Mouse (Mus musculus): ENCODE measurements around the gene Tlr2.

The Tlr2 gene

DNA sequence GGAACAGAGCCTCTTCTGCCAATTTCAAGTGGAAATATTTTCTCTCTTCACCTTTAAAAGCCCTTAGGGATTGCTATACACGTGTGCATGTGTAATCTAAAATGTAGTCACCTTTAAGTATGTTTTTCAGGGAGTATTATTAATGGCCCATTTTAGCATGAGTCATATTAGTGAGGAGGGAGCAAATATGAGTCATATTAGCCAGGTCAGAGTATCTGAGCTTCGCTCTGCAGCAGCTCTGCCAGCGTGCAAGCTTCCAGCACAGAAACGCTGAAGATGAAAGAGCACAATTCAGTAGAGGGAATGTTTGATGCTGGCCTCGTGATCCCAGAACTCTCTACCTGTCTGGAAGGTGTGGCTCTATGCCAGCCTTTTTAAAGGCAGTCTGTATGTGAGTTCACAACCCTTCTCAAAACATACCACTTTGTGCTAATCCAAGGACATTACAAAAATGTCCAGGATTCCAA lies 13.4 kb downstream of the Tlr2 start:
- DNase-seq (ENCODE audit: low read depth, low spot score), result no peak

DNA sequence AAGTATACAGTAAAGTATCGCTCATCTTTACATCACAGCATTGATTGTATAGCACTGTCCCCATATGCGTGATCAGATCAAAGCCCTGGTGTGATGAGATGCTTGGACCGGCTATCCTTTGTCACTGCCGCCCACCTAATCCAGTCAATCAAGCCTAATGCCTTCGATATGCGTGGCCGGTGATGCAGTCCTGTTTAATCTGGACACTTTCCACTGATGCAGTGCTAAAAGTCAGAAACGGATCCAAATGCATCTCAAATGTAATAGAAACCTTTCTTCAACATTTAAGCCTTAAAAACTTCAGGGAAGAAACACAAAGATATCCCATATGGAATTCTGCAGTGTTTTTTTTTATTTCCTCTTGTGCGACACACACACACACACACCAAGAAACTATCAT lies 13.9 kb downstream of the Tlr2 start:
- no peak for DNase-seq (ENCODE audit: low read depth, low spot score)

DNA sequence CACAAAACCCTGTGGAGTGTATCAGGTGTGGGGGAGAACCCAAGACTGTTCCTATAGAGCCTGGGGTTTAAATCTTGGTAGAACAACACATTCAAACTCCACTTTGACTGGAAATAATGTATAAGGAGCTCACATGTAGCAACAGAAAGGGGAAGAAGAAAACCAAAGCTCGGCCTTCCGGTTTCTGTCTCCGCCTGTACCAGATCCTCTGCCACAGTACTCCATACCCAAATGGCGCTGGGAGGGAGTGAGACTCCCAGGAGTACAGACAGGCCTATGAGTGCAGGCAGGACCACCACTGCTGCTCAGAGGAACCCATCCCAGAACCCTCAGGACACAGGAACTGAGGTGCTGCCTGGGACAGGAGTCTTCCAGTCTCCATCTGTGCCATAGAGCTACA lies 17.8 kb downstream of the Tlr2 start:
- no peak for DNase-seq (ENCODE audit: low read depth, low spot score)

DNA sequence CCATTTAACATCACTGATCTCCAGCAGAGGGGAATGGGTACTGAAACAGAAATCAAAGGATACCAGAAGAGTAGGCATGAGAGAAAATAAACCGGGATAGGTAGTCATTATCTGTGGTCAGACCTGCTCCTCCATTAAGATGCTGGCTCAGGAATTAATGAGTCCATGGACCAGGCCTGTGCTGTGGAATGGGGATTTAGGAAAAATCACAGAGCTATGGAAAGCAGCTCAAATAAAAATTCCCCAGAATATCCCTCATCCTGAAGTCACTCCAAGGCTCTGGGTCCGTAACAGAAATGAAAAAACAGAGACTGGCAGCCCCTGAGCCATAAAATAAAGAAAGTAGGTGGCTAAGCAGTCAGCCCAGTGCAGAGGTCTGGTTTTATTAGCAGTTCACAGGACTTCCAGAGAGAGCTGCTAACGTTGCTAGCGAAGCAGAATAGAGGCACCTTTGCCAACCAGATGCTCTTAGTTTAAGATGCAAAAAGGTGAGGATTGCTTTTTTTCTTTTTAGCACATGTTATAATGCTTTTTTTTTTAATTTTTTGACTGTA lies 25.1 kb downstream of the Tlr2 start:
- no peak for DNase-seq (ENCODE audit: low read depth, low spot score)

DNA sequence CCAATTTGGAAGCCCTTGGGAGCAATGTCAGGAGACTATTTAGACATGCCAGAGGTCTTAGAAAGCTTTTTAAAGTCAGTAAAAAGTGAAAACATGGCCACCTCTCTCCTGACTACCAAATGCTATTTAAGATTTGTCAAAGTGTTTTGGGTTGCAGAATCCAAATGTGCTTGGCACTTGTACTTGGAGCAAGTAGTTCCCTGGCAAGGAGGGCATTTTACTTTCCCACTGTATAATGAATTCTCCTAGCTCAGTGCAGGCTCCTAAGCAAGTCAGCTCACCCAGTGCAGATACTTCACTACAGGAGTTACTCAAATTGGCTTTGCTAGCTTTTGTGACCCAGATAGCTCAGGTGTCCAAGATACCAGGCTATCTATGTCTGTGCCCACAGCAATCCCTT lies 28.7 kb downstream of the Tlr2 start:
- no peak for DNase-seq (ENCODE audit: low read depth, low spot score)

DNA sequence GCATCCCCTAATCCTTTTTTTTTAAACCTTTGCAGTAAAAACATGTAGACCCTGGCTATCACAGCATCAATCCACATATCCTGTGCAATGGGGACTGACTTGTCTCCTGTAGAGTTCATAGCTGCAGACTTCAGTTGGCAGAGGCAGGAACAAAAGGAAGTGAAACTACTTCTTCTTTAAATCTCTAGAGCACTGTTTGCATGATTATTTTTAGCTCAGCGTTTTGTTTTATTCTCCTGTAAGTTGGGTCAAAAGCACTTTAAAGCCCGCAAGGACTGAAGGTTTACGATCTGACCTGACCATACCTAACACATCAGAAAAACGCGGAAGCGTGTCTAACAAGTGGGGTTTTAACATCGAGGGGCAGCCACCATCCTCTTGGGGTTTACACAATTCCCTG lies 29.6 kb downstream of the Tlr2 start:
- DNase-seq (ENCODE audit: low read depth, low spot score), result no peak

DNA sequence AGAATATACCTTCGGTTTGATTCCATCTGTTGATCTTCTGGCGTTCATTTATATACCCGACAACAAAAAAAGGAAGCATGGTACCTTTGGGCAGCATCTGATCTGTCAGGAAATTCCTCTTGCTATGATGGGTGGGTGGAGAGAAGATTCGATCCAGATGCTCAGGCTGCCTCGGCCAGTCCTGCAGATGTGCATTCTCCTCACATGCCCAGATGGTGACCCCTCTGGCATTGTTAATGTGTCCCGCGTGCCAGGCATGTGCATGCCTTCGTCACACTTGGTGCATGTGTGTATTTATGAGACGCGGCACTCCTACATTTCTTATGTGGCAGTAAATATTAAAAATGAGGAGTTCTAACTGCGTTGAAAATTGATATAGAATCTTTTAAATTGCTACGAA lies 33.1 kb downstream of the Tlr2 start:
- no peak for DNase-seq (ENCODE audit: low read depth, low spot score)

DNA sequence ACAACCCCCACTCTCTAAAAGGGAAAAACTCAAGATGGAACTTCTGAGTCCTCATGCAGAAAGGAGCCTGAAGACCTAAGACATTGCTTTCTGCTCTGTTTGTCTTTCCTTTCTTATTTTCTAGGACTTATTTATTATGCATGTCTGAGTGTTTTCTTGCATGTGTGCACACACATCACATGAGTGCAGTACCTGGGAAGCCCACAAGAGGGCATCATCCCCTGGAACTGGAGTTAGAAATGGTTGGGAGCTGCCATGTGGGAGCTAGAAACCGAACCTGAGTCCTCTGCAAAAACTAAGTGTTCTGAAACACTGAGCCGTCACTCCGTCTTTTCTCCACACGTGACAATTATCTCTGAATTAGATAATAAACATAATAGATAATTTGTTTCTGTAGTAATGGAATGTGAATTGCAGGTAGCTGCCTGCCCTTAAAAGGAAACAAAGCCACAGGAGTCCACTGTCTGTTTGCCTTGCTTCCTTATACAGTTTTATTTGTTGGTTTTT lies 39.9 kb downstream of the Tlr2 start:
- peak; percentile 6 for DNase-seq (ENCODE audit: low read depth, low spot score)

DNA sequence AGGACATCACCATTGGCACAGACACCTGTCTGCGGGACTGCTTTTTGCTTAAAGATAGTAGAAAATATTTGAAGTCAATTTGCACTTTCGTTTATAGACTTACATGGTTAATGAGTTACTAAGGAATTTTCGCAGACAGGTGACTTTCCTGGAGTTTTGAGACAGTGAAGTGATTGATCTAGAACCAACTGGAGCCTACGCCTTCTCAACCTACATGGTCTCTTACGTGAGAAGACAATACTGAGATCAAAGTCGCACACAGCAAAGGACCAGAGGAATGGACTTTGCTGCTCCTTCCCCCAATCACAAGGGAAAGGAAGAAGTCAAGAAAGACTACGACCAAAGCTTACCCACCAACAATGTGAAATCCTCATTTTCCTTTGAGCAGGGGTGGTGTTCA lies 42.1 kb downstream of the Tlr2 start:
- DNase-seq (ENCODE audit: low read depth, low spot score), result no peak

DNA sequence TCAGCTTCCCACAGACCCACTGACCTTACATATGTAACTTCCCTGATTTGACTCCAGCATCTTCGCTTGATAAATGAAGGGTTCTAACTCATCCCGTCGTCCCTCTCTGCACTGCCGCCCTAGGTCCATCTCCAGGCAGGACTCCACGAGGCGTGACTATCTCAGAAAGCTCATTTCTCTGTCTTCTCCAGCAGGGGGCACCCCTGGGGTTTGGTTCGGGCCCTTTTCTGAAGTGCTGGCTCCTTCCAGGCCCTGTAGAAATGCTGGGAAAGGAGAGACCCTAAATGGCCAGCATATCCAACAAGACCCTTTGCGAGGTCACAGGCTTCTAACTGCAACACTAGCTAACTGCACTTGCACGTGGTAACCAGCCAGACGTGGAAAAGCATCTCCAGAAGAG lies 43.7 kb downstream of the Tlr2 start:
- DNase-seq (ENCODE audit: low read depth, low spot score), result no peak

DNA sequence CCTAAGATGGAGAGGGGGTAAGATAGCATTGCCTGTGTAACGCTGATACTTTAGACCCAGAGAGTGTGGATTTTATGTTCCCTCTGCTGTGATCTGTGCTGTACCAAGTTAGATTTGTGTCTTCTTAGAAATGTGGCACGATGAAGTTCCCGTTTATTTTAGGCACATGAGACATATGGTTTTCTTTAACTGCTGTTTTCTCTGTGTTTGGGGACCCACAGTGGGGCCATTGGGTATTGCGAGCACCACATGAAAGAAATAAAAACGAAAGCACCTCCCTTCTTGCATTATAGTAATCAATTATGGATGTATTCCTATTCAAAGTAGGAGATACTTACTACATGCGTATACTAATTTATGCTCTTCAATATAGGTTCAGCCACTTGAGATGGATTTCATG lies 44.5 kb downstream of the Tlr2 start:
- DNase-seq (ENCODE audit: low read depth, low spot score), result no peak

DNA sequence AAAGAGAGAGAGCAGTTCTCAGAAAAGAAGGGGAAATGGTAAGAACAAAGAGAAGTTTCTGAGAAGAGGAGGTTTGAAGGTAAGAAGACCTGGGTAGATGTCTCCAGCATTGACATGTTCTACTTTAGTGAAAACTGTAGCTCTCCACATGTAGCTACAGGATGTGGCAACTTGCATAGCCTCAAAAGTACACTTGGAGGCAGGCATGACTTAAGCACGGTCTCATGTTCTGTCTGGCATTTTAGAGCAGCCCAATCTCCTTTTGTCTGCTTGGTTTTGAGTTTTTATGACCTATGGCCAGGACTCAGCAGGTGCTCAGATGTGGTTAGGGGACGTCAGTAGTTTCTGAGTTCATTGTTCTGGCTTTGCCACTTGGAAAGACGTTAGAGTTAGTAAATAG lies 50.1 kb downstream of the Tlr2 start:
- DNase-seq (ENCODE audit: low read depth, low spot score), result no peak

DNA sequence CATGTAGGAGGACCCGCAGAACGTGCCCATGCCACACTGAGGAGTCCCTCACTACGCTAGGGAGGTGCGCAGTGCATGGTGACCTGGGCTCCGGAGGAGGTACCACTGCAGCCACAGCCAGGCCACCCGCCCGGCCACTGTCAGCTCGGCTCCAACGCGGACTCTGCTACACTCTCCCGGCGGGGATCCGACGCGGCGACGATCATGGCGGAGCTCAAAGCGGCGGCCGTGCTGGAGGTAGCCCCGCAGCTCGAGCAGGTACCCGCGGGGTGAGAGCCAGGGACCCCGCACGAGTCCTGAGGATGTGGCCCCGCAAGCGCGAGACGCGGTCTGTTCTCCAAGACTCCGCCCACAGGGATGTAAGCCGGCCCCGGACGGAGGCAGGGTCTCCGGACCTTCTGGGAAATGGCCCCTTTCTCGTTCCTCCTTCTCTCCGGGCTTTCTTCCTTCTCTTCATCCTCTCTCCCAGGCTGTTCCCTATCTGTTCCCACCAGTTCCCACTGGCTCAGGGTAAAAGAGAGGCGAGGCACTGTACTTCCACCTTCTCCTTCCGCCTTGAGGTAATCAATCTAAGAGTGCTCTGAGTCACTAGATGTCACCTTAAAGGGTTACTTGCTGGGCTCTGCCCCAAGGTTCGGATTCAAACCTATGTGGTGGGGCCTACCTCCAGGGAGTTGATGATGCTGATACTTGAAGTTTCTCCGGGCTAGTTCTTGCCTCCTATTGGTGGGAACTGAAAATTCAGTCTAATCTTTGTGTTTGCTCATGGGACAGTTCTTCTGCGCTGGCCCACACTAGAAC lies 51.7 kb downstream of the Tlr2 start:
- DNase-seq (ENCODE audit: low read depth, low spot score), result no peak

DNA sequence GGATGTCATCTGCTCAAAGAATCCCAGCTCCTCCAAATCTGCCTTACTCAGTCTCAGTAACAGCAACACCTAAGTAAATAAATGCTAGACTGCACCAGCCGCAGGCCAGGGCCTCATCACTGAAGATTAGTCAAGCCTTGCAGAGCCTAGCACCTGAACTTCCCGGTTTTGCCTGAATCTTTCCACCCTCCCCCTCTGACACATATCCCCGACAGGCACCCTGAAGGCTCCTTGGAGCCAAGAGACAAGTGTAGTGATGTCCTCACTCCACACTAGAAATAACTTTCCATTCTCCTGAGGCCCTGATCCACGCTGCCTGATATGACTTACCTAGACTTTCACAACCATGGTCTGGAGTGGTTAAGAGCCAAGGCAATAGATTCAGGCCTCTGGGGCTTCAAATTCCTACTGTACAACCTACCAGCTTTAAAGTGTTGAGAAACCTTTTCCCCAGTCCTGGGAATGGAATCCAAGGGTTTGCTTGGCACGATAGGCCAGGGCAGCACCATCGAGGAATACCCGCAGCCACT lies 53.7 kb downstream of the Tlr2 start:
- DNase-seq (ENCODE audit: low read depth, low spot score), result no peak

DNA sequence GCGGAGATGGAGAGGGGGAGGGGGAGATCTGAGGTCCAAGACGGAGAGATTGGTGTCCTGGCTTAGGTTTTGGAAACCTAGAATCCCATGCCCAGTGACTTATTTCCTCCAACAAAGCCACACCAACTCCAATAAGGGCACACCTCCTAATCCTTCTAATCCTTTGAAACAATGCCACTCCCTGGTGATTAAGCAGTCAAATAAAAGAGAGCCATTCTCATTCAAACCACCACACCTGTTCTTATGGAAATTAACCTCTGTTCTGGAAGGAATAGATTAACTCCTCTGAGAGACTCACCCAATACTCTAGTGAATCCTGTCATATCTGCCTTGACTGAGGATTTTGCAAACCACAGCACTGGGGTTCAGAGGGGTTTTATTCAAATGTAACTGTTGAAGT lies 54.5 kb downstream of the Tlr2 start:
- DNase-seq (ENCODE audit: low read depth, low spot score), result no peak

All from c-Kit-negative CD71-positive TER-119-positive erythroid progenitor cells, embryonic 14.5 days (primary cell).